Mouse (Mus musculus): ENCODE measurements around the gene Olfr483. TPM values are rescaled to one million over a fixed set of nuclear protein-coding genes. Genes with fewer than 3 reads are reported as not detected.

Olfr483 gene
- polyA plus RNA-seq (2012; fragmentation: generic; extraction: Trizol) = not detected
- long read RNA-seq, experiment 1 = 0 reads
- long read RNA-seq, experiment 2 = 0 reads

GRCm38 (mm10) chr7:108100549-108100948 is at the start of gene Olfr483:
TSS of gene Olfr483 (plus strand) at chr7:108100849.
- H3K79me3 ChIP-seq (ENCODE audit: low read depth) = no peaks in the 10 kb centered on the region
- TF ChIP-seq CTCF (IDR thresholded peaks at IDR 0.05; ENCODE audit: control insufficient read depth, insufficient read depth, insufficient read length) (no peak), MAX (IDR thresholded peaks at IDR 0.05) (no peak), MYOG (IDR thresholded peaks at IDR 0.05; ENCODE audit: control insufficient read depth, extremely low read depth, insufficient read length) (no peak), MYOD1 (IDR thresholded peaks at IDR 0.05; ENCODE audit: control insufficient read depth, insufficient read length, low read depth) (no peak), CEBPB (IDR thresholded peaks at IDR 0.05; ENCODE audit: low read depth) (no peak), FOSL1 (IDR thresholded peaks at IDR 0.05; ENCODE audit: insufficient read depth, low read length, poor library complexity, severe bottlenecking) (no peak), USF1 (IDR thresholded peaks at IDR 0.05; ENCODE audit: low read depth) (no peak)
- no peaks in the 10 kb centered on the region for H3K27me3 ChIP-seq (ENCODE audit: control insufficient read depth, insufficient read depth, insufficient read length)
- H3ac ChIP-seq (ENCODE audit: control insufficient read depth, insufficient read length, low read depth) = no peak within 1 kb of the TSS
- no peak within 1 kb of the TSS for H3K4me3 ChIP-seq (ENCODE audit: insufficient read depth, poor library complexity, severe bottlenecking)
- no peaks in the 10 kb centered on the region for H3K79me2 ChIP-seq (ENCODE audit: control insufficient read depth, insufficient read depth)
- no peaks in the 10 kb centered on the region for H3K36me3 ChIP-seq (ENCODE audit: control insufficient read depth, insufficient read depth)

GRCm38 (mm10) chr7:108067246-108067645 is 33.4 kb upstream of the Olfr483 start, which contains the start of gene Olfr480:
TSS of gene Olfr480 (minus strand) at chr7:108067346.
- TF ChIP-seq MYOG (IDR thresholded peaks at IDR 0.05; ENCODE audit: control insufficient read depth, extremely low read depth, insufficient read length) (no peak), CEBPB (IDR thresholded peaks at IDR 0.05; ENCODE audit: low read depth) (no peak), MAX (IDR thresholded peaks at IDR 0.05) (no peak), USF1 (IDR thresholded peaks at IDR 0.05; ENCODE audit: low read depth) (no peak), FOSL1 (IDR thresholded peaks at IDR 0.05; ENCODE audit: insufficient read depth, low read length, poor library complexity, severe bottlenecking) (no peak), MYOD1 (IDR thresholded peaks at IDR 0.05; ENCODE audit: control insufficient read depth, insufficient read length, low read depth) (no peak), CTCF (IDR thresholded peaks at IDR 0.05; ENCODE audit: control insufficient read depth, insufficient read depth, insufficient read length) (no peak)
- Histone ChIP-seq H3K4me3 (ENCODE audit: insufficient read depth, poor library complexity, severe bottlenecking) (no peak within 1 kb of the TSS), H3K36me3 (ENCODE audit: control insufficient read depth, insufficient read depth) (no peaks in the 10 kb centered on the region), H3ac (ENCODE audit: control insufficient read depth, insufficient read length, low read depth) (no peak within 1 kb of the TSS), H3K79me2 (ENCODE audit: control insufficient read depth, insufficient read depth) (no peaks in the 10 kb centered on the region), H3K27me3 (ENCODE audit: control insufficient read depth, insufficient read depth, insufficient read length) (no peaks in the 10 kb centered on the region), H3K79me3 (ENCODE audit: low read depth) (no peaks in the 10 kb centered on the region)

- H3ac ChIP-seq (ENCODE audit: control insufficient read depth, insufficient read length, low read depth) = no peak within 1 kb of the TSS
- no peak within 1 kb of the TSS for H3K4me3 ChIP-seq (ENCODE audit: insufficient read depth, poor library complexity, severe bottlenecking)
- TF ChIP-seq MAX (IDR thresholded peaks at IDR 0.05) = no peak
- no peak for TF ChIP-seq MYOD1 (IDR thresholded peaks at IDR 0.05; ENCODE audit: control insufficient read depth, insufficient read length, low read depth)
- TF ChIP-seq CTCF (IDR thresholded peaks at IDR 0.05; ENCODE audit: control insufficient read depth, insufficient read depth, insufficient read length) = no peak
- no peak for TF ChIP-seq FOSL1 (IDR thresholded peaks at IDR 0.05; ENCODE audit: insufficient read depth, low read length, poor library complexity, severe bottlenecking)
- TF ChIP-seq USF1 (IDR thresholded peaks at IDR 0.05; ENCODE audit: low read depth) = no peak
- no peak for TF ChIP-seq CEBPB (IDR thresholded peaks at IDR 0.05; ENCODE audit: low read depth)
- no peaks in the 10 kb centered on the region for H3K36me3 ChIP-seq (ENCODE audit: control insufficient read depth, insufficient read depth)
- H3K79me2 ChIP-seq (ENCODE audit: control insufficient read depth, insufficient read depth) = no peaks in the 10 kb centered on the region
- H3K27me3 ChIP-seq (ENCODE audit: control insufficient read depth, insufficient read depth, insufficient read length) = no peaks in the 10 kb centered on the region
- H3K79me3 ChIP-seq (ENCODE audit: low read depth) = no peaks in the 10 kb centered on the region
These were observed 21.1 kb upstream of the Olfr483 start, which contains the start of gene Olfr481 for GRCm38 (mm10) chr7:108079555-108079954. TSS of gene Olfr481 (plus strand) at chr7:108079855.

GRCm38 (mm10) chr7:108097486-108097885 is 3.2 kb upstream of the Olfr483 start, which contains the start of gene Olfr482:
TSS of gene Olfr482 (minus strand) at chr7:108097586.
- Histone ChIP-seq H3K4me3 (ENCODE audit: insufficient read depth, poor library complexity, severe bottlenecking) (no peak within 1 kb of the TSS), H3K79me3 (ENCODE audit: low read depth) (no peaks in the 10 kb centered on the region), H3K79me2 (ENCODE audit: control insufficient read depth, insufficient read depth) (no peaks in the 10 kb centered on the region), H3ac (ENCODE audit: control insufficient read depth, insufficient read length, low read depth) (no peak within 1 kb of the TSS), H3K27me3 (ENCODE audit: control insufficient read depth, insufficient read depth, insufficient read length) (no peaks in the 10 kb centered on the region), H3K36me3 (ENCODE audit: control insufficient read depth, insufficient read depth) (no peaks in the 10 kb centered on the region)
- TF ChIP-seq MYOD1 (IDR thresholded peaks at IDR 0.05; ENCODE audit: control insufficient read depth, insufficient read length, low read depth) = no peak
- no peak for TF ChIP-seq FOSL1 (IDR thresholded peaks at IDR 0.05; ENCODE audit: insufficient read depth, low read length, poor library complexity, severe bottlenecking)
- TF ChIP-seq CTCF (IDR thresholded peaks at IDR 0.05; ENCODE audit: control insufficient read depth, insufficient read depth, insufficient read length) = no peak
- no peak for TF ChIP-seq MAX (IDR thresholded peaks at IDR 0.05)

GRCm38 (mm10) chr7:108120681-108121080 is 20.0 kb downstream of the Olfr483 start:
- Histone ChIP-seq H3K79me3 (ENCODE audit: low read depth) (no peaks in the 10 kb centered on the region), H3K36me3 (ENCODE audit: control insufficient read depth, insufficient read depth) (no peaks in the 10 kb centered on the region), H3K4me3 (ENCODE audit: insufficient read depth, poor library complexity, severe bottlenecking) (no peak overlapping the region), H3K27me3 (ENCODE audit: control insufficient read depth, insufficient read depth, insufficient read length) (no peaks in the 10 kb centered on the region), H3ac (ENCODE audit: control insufficient read depth, insufficient read length, low read depth) (no peak overlapping the region), H3K79me2 (ENCODE audit: control insufficient read depth, insufficient read depth) (no peaks in the 10 kb centered on the region)
- no peak for TF ChIP-seq FOSL1 (IDR thresholded peaks at IDR 0.05; ENCODE audit: insufficient read depth, low read length, poor library complexity, severe bottlenecking)
- TF ChIP-seq USF1 (IDR thresholded peaks at IDR 0.05; ENCODE audit: low read depth) = no peak
- no peak for TF ChIP-seq MAX (IDR thresholded peaks at IDR 0.05)
- no peak for TF ChIP-seq MYOG (IDR thresholded peaks at IDR 0.05; ENCODE audit: control insufficient read depth, extremely low read depth, insufficient read length)
- no peak for TF ChIP-seq CTCF (IDR thresholded peaks at IDR 0.05; ENCODE audit: control insufficient read depth, insufficient read depth, insufficient read length)
- no peak for TF ChIP-seq MYOD1 (IDR thresholded peaks at IDR 0.05; ENCODE audit: control insufficient read depth, insufficient read length, low read depth)
- TF ChIP-seq CEBPB (IDR thresholded peaks at IDR 0.05; ENCODE audit: low read depth) = no peak

- no peaks in the 10 kb centered on the region for H3K79me3 ChIP-seq (ENCODE audit: low read depth)
- no peaks in the 10 kb centered on the region for H3K36me3 ChIP-seq (ENCODE audit: control insufficient read depth, insufficient read depth)
- no peak for TF ChIP-seq CEBPB (IDR thresholded peaks at IDR 0.05; ENCODE audit: low read depth)
- no peak for TF ChIP-seq USF1 (IDR thresholded peaks at IDR 0.05; ENCODE audit: low read depth)
- no peak for TF ChIP-seq CTCF (IDR thresholded peaks at IDR 0.05; ENCODE audit: control insufficient read depth, insufficient read depth, insufficient read length)
- TF ChIP-seq FOSL1 (IDR thresholded peaks at IDR 0.05; ENCODE audit: insufficient read depth, low read length, poor library complexity, severe bottlenecking) = no peak
- no peak for TF ChIP-seq MYOD1 (IDR thresholded peaks at IDR 0.05; ENCODE audit: control insufficient read depth, insufficient read length, low read depth)
- no peak for TF ChIP-seq MYOG (IDR thresholded peaks at IDR 0.05; ENCODE audit: control insufficient read depth, extremely low read depth, insufficient read length)
- no peak for TF ChIP-seq MAX (IDR thresholded peaks at IDR 0.05)
- no peak overlapping the region for H3K4me3 ChIP-seq (ENCODE audit: insufficient read depth, poor library complexity, severe bottlenecking)
- H3K79me2 ChIP-seq (ENCODE audit: control insufficient read depth, insufficient read depth) = no peaks in the 10 kb centered on the region
- no peak overlapping the region for H3ac ChIP-seq (ENCODE audit: control insufficient read depth, insufficient read length, low read depth)
- no peaks in the 10 kb centered on the region for H3K27me3 ChIP-seq (ENCODE audit: control insufficient read depth, insufficient read depth, insufficient read length)
These were observed 20.8 kb downstream of the Olfr483 start for GRCm38 (mm10) chr7:108121416-108121815.

Data from C2C12 (cell line).